Mouse (Mus musculus) heart, adult 2 months (tissue): ENCODE measurements around the gene Tmod2.

Source experiments
- EP300 ChIP-seq: fragments of 200-500 bp; IDR thresholded peaks from 2 replicates; pipeline ENCODE4 v1.6.1; 2011; ENCODE audit warnings: low read depth, low read length, control low read depth; ENCODE audit not compliant: insufficient read depth
- POLR2A ChIP-seq: fragments of 200-500 bp; IDR thresholded peaks from 2 replicates; pipeline ENCODE4 v1.6.1; 2011; ENCODE audit warnings: mild to moderate bottlenecking, low read depth, low read length, control low read depth; ENCODE audit not compliant: insufficient read depth

DNA sequence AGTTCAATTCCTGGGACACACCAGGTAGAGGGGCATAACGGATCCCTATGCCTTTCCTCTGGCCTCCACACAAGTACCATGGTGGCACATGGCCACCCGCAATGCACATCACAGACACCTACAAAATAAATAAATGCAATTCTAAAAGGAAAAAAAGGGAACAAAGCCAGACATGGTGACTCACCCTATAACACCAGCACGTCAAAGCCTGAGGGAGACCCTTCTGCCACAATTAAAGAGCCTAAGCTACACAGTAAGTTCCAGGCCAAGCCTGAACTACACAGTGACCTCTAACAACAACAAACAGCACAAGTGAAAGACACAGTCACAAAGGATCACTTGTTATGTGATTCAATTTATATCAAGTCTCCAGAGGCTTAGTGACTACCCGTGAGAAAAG is 57.4 kb downstream of the Tmod2 start:
- TF ChIP-seq EP300 (no peak), POLR2A (no peak)
